Mouse (Mus musculus): ENCODE results near the gene Pfdn5. TPM values are rescaled to one million over a fixed set of nuclear protein-coding genes. Genes with fewer than 3 reads are reported as not detected.

Pfdn5 gene
- polyA plus RNA-seq, 3 experiments from 2014 or later, result 936 to 1,841 (median 1,443) TPM

GRCm38 (mm10) chr15:102376453-102377162 is 50.7 kb downstream of the Pfdn5 start:
- ATAC-seq, result peak; percentile 53

- ATAC-seq, result peak; percentile 55
Observed at GRCm38 (mm10) chr15:102377163-102377543, 51.2 kb downstream of the Pfdn5 start.

GRCm38 (mm10) chr15:102377810-102378262 is 51.9 kb downstream of the Pfdn5 start:
- peak; percentile 49 for ATAC-seq

Other genes with a start within 250 kb of the Pfdn5 start
- 1 to 10 TPM; 3.3 to 4.2 (median 3.8) TPM for gene Tns2, start 225.7 kb upstream of the Pfdn5 start, polyA plus RNA-seq (2017; shearing (Covaris generic))
- gene Spryd3, start 189.9 kb upstream of the Pfdn5 start, polyA plus RNA-seq (2017; shearing (Covaris generic)), result 10 to 100 TPM; 32.1 to 44.8 (median 33.6) TPM
- gene Igfbp6, start 181.8 kb upstream of the Pfdn5 start, polyA plus RNA-seq (2017; shearing (Covaris generic)), result under 1 TPM in 1 of 3 experiments, not detected in 2; 0.33 TPM
- gene Soat2, start 175.6 kb upstream of the Pfdn5 start, polyA plus RNA-seq (2017; shearing (Covaris generic)), result 1 to 10 TPM in 2 of 3 experiments, under 1 TPM in 1; 0.94 to 4.9 (median 1.3) TPM
- 10 to 100 TPM; 20.3 to 33.3 (median 25.5) TPM for gene Zfp740, start 122.9 kb upstream of the Pfdn5 start, polyA plus RNA-seq (2017; shearing (Covaris generic))
- 10 to 100 TPM in 2 of 3 experiments, 1 to 10 TPM in 1; 5.0 to 14.6 (median 14.0) TPM for gene Csad, start 121.4 kb upstream of the Pfdn5 start, polyA plus RNA-seq (2017; shearing (Covaris generic))
- 100 to 1,000 TPM; 364 to 513 (median 397) TPM for gene Itgb7, start 94.2 kb upstream of the Pfdn5 start, polyA plus RNA-seq (2017; shearing (Covaris generic))
- gene Rarg, start 68.6 kb upstream of the Pfdn5 start, polyA plus RNA-seq (2017; shearing (Covaris generic)), result 10 to 100 TPM; 15.5 to 18.4 (median 18.3) TPM
- gene Gm9918, start 55.6 kb upstream of the Pfdn5 start, polyA plus RNA-seq (2017; shearing (Covaris generic)), result not detected
- 10 to 100 TPM; 30.8 to 33.1 (median 31.8) TPM for gene Mfsd5, start 46.7 kb upstream of the Pfdn5 start, polyA plus RNA-seq (2017; shearing (Covaris generic))
- 10 to 100 TPM in 1 of 3 experiments, 1 to 10 TPM in 2; 1.9 to 17.9 (median 3.2) TPM for gene Espl1, start 29.9 kb upstream of the Pfdn5 start, polyA plus RNA-seq (2017; shearing (Covaris generic))
- gene Myg1, start 5.6 kb downstream of the Pfdn5 start, polyA plus RNA-seq (2017; shearing (Covaris generic)), result 100 to 1,000 TPM; 102 to 153 (median 123) TPM
- 10 to 100 TPM; 39.8 to 53.2 (median 43.1) TPM for gene Aaas, start 24.7 kb downstream of the Pfdn5 start, polyA plus RNA-seq (2017; shearing (Covaris generic))
- not detected for gene Sp7, start 41.1 kb downstream of the Pfdn5 start, polyA plus RNA-seq (2017; shearing (Covaris generic))
- gene Sp1, start 80.0 kb downstream of the Pfdn5 start, polyA plus RNA-seq (2017; shearing (Covaris generic)), result 10 to 100 TPM; 19.1 to 23.3 (median 22.6) TPM
- gene Amhr2, start 119.3 kb downstream of the Pfdn5 start, polyA plus RNA-seq (2017; shearing (Covaris generic)), result not detected
- gene Prr13, start 132.9 kb downstream of the Pfdn5 start, polyA plus RNA-seq (2017; shearing (Covaris generic)), result 1,000 to 10,000 TPM; 1,063 to 1,565 (median 1,138) TPM
- gene Pcbp2, start 144.4 kb downstream of the Pfdn5 start, polyA plus RNA-seq (2017; shearing (Covaris generic)), result 100 to 1,000 TPM; 156 to 225 (median 201) TPM
- not detected for gene Gm10337, start 177.6 kb downstream of the Pfdn5 start, polyA plus RNA-seq (2017; shearing (Covaris generic))
- gene Map3k12, start 190.9 kb downstream of the Pfdn5 start, polyA plus RNA-seq (2017; shearing (Covaris generic)), result 1 to 10 TPM; 6.6 to 10.0 (median 7.5) TPM
- gene Tarbp2, start 192.1 kb downstream of the Pfdn5 start, polyA plus RNA-seq (2017; shearing (Covaris generic)), result 10 to 100 TPM; 22.8 to 34.5 (median 27.5) TPM
- 1 to 10 TPM; 1.1 to 6.1 (median 3.2) TPM for gene Npff, start 198.8 kb downstream of the Pfdn5 start, polyA plus RNA-seq (2017; shearing (Covaris generic))

Data from inflammation-experienced regulatory T-cells, adult 6 months (primary cell).